In the genomic region with DNA sequence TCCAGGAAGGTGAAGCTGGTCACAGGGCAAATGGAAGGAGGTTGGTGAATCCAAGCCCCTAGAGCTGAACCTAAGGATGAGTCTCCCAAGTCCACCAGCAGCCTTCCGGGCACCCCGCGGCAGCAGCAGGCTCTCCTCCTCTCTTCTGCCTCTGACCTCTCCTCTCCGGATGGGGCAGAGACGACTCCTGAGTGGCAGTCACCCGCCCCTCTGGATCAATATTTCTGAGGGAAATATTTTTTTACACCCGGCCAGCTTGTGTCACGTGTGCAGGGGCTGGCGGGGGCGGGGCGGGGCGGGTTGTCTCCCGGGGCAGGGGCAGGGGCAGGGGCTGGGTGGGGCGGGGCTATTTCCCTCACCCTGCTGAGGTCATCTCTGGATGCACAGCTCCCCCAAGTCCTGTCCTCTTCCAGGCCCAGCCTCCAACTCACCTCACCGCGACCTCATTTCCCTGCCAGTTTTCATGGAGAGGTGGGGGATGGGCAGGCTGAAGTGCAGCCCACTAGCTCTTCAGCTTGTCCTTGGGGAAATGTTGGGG, we compare ENCODE assay signal across 7 mouse cellular contexts. TPM values are rescaled to one million over a fixed set of nuclear protein-coding genes. Genes with fewer than 3 reads are reported as not detected.
DNase-seq lines count a peak whose midpoint lies in the region; ATAC-seq and TF ChIP-seq lines count a peak whose summit lies in the region.

No protein-coding gene starts in this region.

- ATAC-seq in hindbrain, embryonic 15.5 days (ENCODE audit: low FRiP score, low read depth) = peak; percentile 69
- peak; percentile 70 for ATAC-seq in liver, embryonic 11.5 days (replicated peaks; ENCODE audit: low FRiP score)

- H3K4me1 ChIP-seq in hindbrain, embryonic 15.5 days (replicated peaks) = peaks cover 9% of the 10 kb centered on the region
- peaks cover 5% of the 10 kb centered on the region for H3K4me1 ChIP-seq in liver, embryonic 11.5 days (replicated peaks; ENCODE audit: control insufficient read depth, insufficient read depth, low read length)

- no peaks in the 10 kb centered on the region for H3K9me3 ChIP-seq in hindbrain, embryonic 15.5 days
- H3K9me3 ChIP-seq in liver, embryonic 11.5 days (ENCODE audit: control insufficient read depth, low read length) = no peaks in the 10 kb centered on the region

- intact Hi-C loops in gastrocnemius, adult 2 months (cut with DNase I) = no loop called here

- H3K9ac ChIP-seq in hindbrain, embryonic 15.5 days = no peak overlapping the region
- no peak overlapping the region for H3K9ac ChIP-seq in liver, embryonic 11.5 days (ENCODE audit: low read depth, low read length)

- H3K36me3 ChIP-seq in hindbrain, embryonic 15.5 days = no peaks in the 10 kb centered on the region
- H3K36me3 ChIP-seq in liver, embryonic 11.5 days (ENCODE audit: control insufficient read depth, insufficient read depth, low read length) = no peaks in the 10 kb centered on the region

- peak; percentile 65 for DNase-seq in embryo, embryonic 11.5 days (ENCODE audit: low read depth, low spot score)
- peak; percentile 59 for DNase-seq in gastrocnemius, adult 2 months
- peak; percentile 64 for DNase-seq in liver, embryonic 11.5 days (ENCODE audit: low spot score)
- peak; percentile 83 for DNase-seq in retina, embryonic 14.5 days (ENCODE audit: low spot score)
- DNase-seq in cerebellum, adult 18-20 months = no peak
- no peak for DNase-seq in urinary bladder, adult 18-20 months (ENCODE audit: low spot score in 2 of 2)

- TF ChIP-seq CTCF in gastrocnemius, adult 2 months (IDR thresholded peaks at IDR 0.05) = no peak

- 3% methylated on average over 16 of the region's 16 CpGs for WGBS in hindbrain, embryonic 15.5 days
- WGBS in liver, embryonic 11.5 days = 6% methylated on average over 16 of the region's 16 CpGs

- H3K4me2 ChIP-seq in hindbrain, embryonic 15.5 days = peak overlapping the region; percentile 48
- peak overlapping the region; percentile 45 for H3K4me2 ChIP-seq in liver, embryonic 11.5 days

- H3K27me3 ChIP-seq in hindbrain, embryonic 15.5 days = no peaks in the 10 kb centered on the region
- H3K27me3 ChIP-seq in liver, embryonic 11.5 days (replicated peaks; ENCODE audit: control insufficient read depth, insufficient read depth, low read length) = no peaks in the 10 kb centered on the region

- H3K4me3 ChIP-seq in gastrocnemius, adult 2 months = peak overlapping the region; percentile 50
- H3K4me3 ChIP-seq in hindbrain, embryonic 15.5 days = 0 out of 2 replicates have a peak overlapping the region, but pooled peaks have one; percentile 6
- no peak overlapping the region; the same call in 1 of the 2 replicates for H3K4me3 ChIP-seq in liver, embryonic 11.5 days (ENCODE audit: low read depth, low read length)

- H3K27ac ChIP-seq in gastrocnemius, adult 2 months = peak overlapping the region; percentile 63
- no peak overlapping the region for H3K27ac ChIP-seq in hindbrain, embryonic 15.5 days (replicated peaks)
- no peak overlapping the region for H3K27ac ChIP-seq in liver, embryonic 11.5 days (ENCODE audit: low read depth, low read length)

RNA-seq across cellular contexts. Expression of a gene that starts 28.1 kb away (rescaled TPM):
- under 1 TPM; 0.06 to 0.08 TPM for total RNA-seq in gastrocnemius, adult 2 months (2021)
- polyA plus RNA-seq in hindbrain, embryonic 15.5 days (2015; fragmentation: Nextera tagmentation; extraction: Ambion mirVana) = 11.7 and 13.1 TPM in 2 replicates
- polyA plus RNA-seq in liver, embryonic 11.5 days (2014; fragmentation: Nextera tagmentation; extraction: Ambion mirVana) = 0.06 and 0.27 TPM in 2 replicates

Comparison
In these comparisons a context has a peak if more than half of its experiments do, and no peak if none do; other contexts are left out.
1. DNase-seq: peak in embryo, embryonic 11.5 days (single experiment), gastrocnemius, adult 2 months (single experiment), liver, embryonic 11.5 days (single experiment) and retina, embryonic 14.5 days (single experiment); none in cerebellum, adult 18-20 months (0 of 2) and urinary bladder, adult 18-20 months (0 of 2).